Mouse (Mus musculus): ENCODE results near the gene Ephx4.

The Ephx4 gene

DNA sequence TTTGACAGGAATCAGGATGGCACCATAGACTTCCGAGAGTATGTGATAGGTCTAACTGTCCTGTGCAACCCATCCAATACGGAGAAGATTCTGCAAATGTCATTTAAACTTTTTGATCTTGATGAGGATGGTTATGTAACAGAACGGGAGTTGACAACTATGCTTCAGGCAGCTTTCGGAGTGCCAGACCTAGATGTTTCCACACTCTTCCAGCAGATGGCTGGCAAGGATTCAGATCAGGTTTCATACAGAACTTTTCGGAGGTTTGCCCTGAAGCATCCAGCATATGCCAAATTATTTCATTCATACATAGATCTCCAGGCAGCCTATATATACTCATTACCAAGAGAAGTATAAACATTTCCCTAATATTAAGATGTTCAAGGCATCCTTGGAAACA lies 31.5 kb downstream of the Ephx4 start:
- in situ Hi-C loops (cut with MboI), result no loop called here

DNA sequence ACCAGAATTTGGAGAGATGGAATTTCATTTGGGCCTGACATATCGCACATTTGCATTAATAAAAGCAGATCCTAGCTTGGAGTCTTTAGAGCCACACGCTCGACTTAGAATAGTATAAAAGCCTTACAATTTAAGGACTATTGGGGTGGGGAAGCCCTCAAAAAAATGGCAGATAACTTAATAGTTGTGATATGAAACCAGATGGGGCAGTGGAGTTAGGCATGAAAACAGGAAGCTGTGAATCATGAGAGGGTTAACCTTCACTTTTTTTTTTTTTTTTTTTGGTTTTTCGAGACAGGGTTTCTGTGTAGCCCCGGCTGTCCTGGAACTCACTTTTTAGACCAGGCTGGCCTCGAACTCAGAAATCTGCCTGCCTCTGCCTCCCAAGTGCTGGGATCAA lies 33.6 kb downstream of the Ephx4 start:
- in situ Hi-C loops (cut with MboI), result no loop called here

- in situ Hi-C loops (cut with MboI), result no loop called here
These were observed 34.2 kb downstream of the Ephx4 start for GRCm38 (mm10) chr5:107436587-107437209.

GRCm38 (mm10) chr5:107437464-107438281 lies 35.1 kb downstream of the Ephx4 start, which contains the start of gene Btbd8:
TSS of gene Btbd8 (plus strand) at chr5:107437997.
- in situ Hi-C loops (cut with MboI), result no loop called here

- in situ Hi-C loops (cut with MboI), result no loop called here
These were observed 35.8 kb downstream of the Ephx4 start for GRCm38 (mm10) chr5:107438353-107438752.

- in situ Hi-C loops (cut with MboI), result no loop called here
These were observed 39.3 kb downstream of the Ephx4 start for GRCm38 (mm10) chr5:107441881-107442280.

- in situ Hi-C loops (cut with MboI), result no loop called here
These were observed 41.7 kb downstream of the Ephx4 start for GRCm38 (mm10) chr5:107444251-107444650.

- in situ Hi-C loops (cut with MboI), result no loop called here
These were observed 45.4 kb downstream of the Ephx4 start for GRCm38 (mm10) chr5:107447977-107448376.

GRCm38 (mm10) chr5:107448784-107449183 lies 46.2 kb downstream of the Ephx4 start:
- in situ Hi-C loops (cut with MboI), result no loop called here

DNA sequence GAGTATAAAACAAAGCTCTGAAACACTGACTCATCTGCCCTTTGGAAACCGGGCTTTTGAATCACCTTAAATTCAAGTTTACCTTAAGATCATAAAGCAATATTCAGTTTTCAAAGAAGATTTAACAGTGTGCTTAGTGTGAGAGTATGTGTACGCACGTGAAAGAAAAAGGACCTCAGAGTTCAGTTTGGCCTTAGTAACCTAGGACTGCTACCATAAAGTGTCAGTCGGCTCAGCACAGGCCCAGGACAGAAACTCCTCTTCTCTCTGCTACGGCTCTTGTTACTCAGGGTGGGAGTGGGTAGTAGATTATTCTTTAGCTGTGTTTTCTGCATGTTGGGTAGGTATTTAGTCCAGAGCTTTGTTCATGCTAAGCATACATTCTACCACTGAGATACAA lies 47.1 kb downstream of the Ephx4 start:
- in situ Hi-C loops (cut with MboI), result no loop called here

GRCm38 (mm10) chr5:107450299-107450698 lies 47.8 kb downstream of the Ephx4 start:
- in situ Hi-C loops (cut with MboI), result no loop called here

DNA sequence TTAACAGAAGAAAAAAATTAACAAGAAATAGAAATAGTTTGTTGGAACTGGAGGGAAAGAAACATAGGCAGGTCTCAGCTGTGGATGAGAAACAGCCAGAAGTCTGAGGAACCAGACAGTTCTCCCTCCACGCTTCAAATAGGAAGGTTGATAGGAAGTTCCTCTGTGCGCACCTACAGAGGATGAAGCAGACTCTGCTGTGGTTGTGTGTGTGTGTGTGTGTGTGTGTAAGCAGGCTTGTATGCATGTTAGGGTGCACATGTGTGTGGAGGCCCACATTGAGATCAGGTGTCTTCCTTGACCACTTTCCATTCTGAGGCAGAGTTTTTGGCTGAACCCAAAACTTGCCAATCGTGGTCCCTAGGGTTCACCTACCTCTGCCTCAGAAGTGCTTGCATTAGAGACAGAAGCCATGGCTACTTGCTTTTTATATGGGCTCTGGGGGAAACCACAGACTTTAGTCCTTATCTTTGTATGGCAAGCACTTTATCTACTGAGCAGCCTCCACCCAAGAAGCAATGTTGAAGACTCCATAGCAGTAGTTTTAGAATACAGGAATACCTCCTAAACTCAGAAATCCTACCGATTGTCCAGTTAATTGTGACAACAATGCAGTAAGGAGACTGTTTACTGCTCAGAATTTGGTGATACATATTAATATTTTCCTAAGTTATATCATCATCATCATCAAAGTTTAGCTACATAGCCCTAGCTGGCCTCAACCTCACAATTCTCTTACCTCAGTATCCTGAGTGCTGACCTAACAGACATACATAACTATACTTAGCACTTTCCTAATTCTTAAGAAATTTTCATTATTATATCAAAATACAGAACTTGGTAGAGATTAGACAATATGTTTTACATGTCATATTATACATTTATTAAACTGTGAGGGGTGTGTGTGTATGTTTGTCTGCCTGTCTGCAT lies 59.9 kb downstream of the Ephx4 start:
- in situ Hi-C loops (cut with MboI), result no loop called here

DNA sequence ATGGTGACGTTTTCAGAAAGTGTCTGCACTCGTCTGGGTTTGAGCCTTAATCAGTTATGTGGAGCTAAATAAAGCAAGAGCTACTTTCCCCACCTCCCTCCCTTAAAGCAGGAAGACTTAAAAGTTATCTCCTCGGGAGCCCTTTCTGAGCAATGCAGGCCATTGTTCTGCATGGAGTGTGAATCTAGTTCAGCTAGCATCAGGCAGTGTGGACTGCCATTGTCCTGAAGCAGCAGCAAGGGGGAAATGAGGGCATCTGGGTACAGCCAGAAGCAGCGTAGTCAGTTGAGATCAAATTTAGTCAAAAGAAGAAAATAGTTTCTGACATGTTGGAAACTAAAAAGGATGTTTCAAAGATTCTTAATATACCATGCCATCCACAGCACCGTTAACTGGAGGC lies 64.0 kb downstream of the Ephx4 start:
- in situ Hi-C loops (cut with MboI), result no loop called here

DNA sequence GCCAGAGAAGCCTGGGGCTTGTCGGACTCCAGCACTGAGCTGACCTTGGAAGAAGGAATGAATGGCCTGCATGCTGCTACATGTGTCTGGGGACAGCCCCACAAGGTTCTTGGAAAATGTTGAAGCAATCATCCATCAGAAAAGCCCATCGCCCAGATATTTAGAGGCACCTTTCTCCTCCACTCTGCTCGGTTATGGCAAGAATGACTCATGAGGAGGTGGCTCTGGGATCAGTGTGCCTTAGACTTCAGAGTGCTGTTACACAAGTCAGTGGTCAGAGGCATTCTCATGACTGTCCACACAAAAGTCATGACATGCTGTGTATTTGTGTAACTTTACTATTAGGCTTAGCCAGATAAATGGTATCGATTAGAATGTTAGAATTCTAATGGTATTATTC lies 64.6 kb downstream of the Ephx4 start:
- in situ Hi-C loops (cut with MboI), result no loop called here

DNA sequence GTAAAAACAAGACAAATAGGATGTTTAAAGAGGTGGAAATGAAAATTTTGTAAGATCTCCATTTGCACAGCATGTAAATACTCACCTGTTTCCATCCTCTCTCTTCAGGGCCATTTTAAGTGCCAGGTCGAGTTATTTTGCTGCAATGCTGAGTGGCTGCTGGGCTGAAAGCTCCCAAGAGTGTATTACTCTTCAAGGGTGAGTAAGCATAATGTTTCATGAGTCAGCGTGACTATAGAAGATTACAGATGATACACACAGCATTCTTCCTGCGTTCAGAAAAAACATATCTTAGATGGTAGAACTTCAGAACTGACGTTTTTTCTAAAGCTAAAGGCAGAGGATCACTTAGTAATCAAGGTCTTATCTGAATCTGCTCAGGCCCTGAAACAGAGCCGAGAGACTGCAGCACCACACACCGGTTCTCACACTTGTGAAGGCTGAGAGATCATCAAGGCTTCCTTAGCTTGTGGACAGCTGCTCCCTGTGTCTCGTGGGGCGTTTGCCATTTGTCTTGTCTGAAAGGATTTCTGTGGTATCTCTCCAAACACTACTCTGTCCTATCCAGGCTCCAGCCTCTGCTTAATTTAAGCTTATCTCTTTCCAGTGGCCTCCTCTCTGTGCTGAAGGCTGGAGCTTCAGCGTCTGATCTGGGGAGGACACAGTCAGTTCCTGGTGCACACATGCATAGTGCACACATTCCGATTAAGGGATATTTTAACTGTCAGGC lies 68.2 kb downstream of the Ephx4 start:
- in situ Hi-C loops (cut with MboI), result no loop called here

All from mature B cell (primary cell).